Mouse (Mus musculus) left cerebral cortex, postnatal 25 days (tissue): ENCODE results near the gene Slc38a6. TPM values are rescaled to one million over a fixed set of nuclear protein-coding genes. Genes with fewer than 3 reads are reported as not detected.

ENCODE experiments used
- DNase-seq, 2 experiments: peaks; one replicate each; pipeline ENCODE4 v3.0.0; 2022; ENCODE audit warnings: low spot score in 2 of 2, mixed read lengths in 1 of 2
- intact Hi-C: fragments of 180-260 bp; cut with DNase I; formaldehyde crosslinking; loops from one replicate; pipeline ENCODE4 v1.15.1; 2025
- total RNA-seq, 2 experiments: library from RNA; stranded (reverse); gene quantifications; 2 replicates each; pipeline ENCODE4 v1.2.3; 2021

The Slc38a6 gene
- total RNA-seq, 2 experiments from 2014 or later = 12.1 to 17.8 TPM

- DNase-seq = no peak
- intact Hi-C loops = no loop called here
Measured at GRCm38 (mm10) chr12:73382290-73383178, 96.0 kb downstream of the Slc38a6 start.

- DNase-seq = no peak
- intact Hi-C loops = no loop called here
Measured at GRCm38 (mm10) chr12:73383179-73383510, 96.6 kb downstream of the Slc38a6 start.

DNA sequence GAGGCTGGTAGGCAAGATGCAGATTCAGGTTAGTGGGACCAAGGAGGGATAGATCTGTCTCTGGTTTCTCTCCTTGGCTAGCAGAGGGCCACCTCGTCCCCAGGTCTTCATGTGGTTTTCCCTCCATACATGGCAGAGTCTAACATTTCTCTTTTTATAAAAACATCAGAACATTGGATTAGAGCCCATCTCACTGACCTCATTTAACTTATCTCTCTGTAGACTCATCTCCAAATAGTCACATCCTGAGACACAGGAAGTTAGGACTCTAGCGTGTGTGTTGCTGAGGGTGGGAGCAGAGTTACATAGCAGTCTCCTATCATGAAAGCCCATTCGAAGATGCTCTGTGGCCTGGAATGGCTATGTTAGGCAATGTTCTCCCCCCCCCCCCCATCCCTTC lies 97.3 kb downstream of the Slc38a6 start:
- no peak for DNase-seq
- intact Hi-C loops = no loop called here

DNA sequence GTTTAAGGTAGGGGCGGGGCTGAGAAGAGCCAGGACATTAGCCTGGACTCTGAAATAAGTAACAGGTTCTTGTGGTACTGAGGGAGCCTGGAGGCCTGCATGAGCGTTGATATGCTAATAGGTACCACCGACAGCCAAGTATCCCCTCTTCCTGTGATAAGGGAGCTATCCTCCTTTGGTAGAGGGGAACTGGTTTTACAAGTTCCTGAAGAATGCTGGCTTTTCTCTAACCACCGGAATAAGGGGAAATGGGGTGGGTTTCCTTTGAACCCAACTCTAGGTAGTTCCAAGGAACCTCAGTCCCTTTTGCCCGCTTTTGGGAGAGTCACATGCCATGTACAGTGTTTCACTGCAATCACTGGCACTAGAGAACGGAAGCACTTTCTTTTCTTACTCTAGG lies 98.2 kb downstream of the Slc38a6 start:
- DNase-seq = no peak
- intact Hi-C loops = no loop called here

DNA sequence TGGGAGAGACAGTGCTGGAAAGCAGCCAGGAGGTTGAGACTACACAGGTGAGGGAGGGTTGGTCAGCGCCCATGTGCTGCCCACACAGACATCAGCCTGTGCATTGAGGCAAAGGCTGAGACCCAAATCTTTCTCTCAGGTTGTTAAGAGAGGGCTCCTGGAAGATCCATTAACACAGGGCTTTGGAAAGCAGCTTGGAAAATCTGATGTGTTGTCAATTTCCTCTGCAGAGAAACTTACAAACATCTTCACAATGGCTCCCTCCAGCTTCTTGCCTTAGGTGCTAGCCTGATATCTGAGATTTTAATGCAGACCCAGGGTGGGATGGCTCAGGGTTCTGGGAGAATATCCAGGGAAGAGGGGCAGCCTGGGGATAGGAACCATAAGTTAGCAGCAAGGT lies 105.9 kb downstream of the Slc38a6 start:
- no peak for DNase-seq
- intact Hi-C loops = no loop called here

DNA sequence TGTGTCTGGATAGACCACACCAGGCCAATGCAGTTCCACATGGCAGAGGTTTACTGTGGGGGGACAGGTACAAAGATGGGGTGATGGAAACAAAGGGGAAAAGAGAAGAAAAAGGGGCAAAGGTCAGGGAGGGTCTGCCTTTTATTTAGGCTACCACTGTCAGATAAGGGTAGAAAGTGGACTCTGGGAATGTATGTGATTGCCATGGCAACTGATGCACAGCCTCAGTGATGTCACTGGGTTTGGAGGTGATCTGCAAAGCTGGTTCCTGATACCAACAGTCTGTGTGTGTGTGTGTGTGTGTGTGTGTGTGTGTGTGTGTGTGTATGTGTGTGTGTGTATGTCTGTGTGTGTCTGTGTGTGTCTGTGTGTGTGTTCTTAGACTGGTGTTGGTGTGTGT lies 106.4 kb downstream of the Slc38a6 start:
- intact Hi-C loops = no loop called here
- no peak for DNase-seq

DNA sequence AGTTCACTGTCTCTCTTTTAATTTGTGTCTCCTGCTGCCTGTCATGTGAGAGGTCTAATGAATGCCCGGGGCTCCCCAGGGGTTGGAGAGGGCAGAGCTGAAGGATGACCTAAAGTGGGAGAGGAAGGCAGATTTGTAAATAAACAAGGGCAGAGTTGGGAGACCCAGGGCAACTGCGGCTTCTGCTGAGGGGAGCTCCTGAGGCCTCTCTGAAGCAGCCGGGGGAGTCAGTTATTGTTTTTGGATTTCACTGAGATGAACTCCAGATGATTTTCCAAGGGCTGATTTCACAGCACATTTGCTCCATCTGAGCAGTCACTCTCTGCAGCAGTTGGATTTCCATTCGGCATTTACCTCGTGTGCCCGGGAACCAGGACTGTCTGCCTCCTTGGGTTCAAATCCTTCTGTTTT lies 107.3 kb downstream of the Slc38a6 start:
- DNase-seq = no peak
- intact Hi-C loops = no loop called here

DNA sequence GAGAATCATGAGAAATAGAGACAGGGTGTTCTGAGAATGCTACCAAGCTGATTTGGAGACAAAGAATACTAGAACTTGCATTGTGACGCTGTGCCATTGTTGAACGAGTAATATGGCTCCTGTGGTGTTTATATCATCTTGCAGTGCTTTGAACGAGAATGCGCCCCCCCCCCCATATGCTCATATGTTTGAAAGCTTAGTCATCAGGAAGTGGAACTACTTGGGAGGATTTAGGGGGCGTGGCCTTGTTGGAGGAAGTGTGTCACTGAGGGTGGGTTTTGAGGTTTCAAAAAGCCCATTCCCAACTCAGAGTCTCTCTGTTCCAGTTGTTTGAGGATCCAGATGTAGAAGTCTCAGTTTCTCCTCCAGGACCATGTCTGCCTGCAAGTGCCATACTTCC lies 108.0 kb downstream of the Slc38a6 start:
- DNase-seq = no peak
- intact Hi-C loops = no loop called here

GRCm38 (mm10) chr12:73399426-73399825 lies 112.8 kb downstream of the Slc38a6 start:
- intact Hi-C loops = no loop called here
- no peak for DNase-seq

DNA sequence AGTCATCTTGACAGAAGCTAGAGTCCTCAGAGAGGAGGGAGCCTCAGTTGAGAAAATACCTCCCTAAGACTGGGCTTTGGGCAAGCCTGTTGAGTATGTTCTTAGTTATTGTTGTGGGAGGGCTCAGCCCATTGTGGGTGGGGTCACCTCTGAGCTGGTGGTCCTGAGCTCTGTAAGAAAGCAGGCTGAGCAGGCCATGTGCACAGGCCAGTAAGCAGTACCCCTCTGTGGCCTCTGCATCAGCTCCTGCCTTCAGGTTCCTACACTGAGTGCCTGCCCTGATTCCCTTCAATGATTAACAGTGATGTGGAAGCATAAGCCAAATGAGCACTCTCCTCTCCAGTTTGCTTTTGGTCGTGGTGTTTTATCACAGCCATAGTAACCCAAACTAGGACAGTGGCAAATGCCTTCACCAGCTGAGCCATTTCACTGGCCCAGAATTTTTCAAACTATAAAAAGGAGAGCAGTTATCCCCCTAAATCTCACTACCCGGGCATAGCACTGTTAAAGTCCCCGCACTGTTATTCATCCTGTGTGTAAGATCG lies 114.0 kb downstream of the Slc38a6 start:
- no peak for DNase-seq
- intact Hi-C loops = no loop called here

GRCm38 (mm10) chr12:73401520-73402130 lies 115.0 kb downstream of the Slc38a6 start:
- no peak for DNase-seq
- intact Hi-C loops = no loop called here

DNA sequence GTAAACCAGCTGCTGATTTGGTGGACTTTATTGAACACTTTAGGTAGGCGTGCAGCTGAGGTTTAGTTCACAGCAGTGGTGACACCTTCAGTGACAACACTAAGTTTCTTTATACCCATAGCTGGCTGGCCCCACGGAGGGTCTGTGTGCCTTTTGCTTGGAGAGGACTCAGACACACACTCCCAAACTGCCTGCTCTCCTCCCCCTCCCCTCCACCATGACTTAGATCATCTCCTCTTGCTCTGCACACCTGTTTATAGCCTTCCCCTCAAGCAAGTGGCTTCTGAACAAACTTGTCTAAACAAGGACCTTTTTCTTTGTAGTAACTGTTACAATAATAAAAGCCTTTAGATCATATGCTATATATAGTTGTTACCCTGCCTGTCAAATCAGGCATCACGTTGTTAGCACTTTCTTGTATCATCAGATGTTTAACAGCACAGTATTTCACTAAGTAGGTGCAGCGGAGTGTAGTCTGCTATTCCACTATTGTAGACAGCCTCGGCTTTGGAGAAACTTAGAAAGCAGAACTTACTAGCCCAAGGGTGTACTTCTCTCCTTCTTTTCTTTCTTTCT lies 115.6 kb downstream of the Slc38a6 start:
- no peak for DNase-seq
- intact Hi-C loops = no loop called here

DNA sequence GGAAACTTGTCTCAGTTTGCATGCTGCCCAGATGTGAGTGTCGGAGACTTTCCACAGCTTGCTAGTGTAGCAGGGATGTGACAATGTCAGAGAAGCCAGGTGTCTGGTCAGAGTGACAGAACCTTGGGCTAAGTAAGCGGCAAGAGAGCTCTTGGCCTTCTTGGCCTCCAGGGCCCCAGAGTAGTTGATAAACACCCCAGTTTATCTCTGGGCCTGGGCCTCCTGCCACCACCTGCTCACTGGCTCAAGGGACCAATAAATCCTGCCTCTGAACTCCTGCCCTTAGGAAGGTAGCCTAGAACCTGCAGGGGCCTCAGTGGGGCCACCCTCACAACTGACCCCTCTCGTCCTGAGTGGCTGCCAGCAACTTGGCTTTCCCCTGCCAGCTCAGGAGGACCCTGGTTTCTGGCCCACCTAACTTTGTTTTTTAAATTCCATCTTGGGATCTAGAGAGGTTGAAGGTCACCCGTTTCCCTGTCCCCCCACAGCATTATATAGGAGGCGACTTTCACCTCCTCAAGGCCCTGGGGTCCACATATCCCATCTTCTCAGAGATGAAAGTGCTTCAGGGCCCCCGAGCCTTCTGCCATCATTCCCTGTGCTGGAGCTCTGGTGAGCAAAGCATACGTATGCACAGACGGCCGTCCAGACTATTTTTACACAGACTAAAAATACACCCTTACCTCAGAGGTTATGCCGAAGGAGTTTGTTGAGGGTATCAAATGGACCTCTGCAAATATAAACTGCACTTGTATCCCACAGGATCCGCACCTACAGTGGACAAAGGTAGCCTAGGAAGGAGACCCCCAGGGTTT lies 116.5 kb downstream of the Slc38a6 start:
- DNase-seq = no peak
- intact Hi-C loops = no loop called here

Other genes with a start within 250 kb of the Slc38a6 start
- under 1 TPM; 0.14 to 0.43 TPM for gene Six1, start 232.9 kb upstream of the Slc38a6 start, total RNA-seq
- gene Six4, start 173.3 kb upstream of the Slc38a6 start, total RNA-seq = 1 to 10 TPM; 1.3 to 1.4 TPM
- gene Mnat1, start 163.1 kb upstream of the Slc38a6 start, total RNA-seq = 10 to 100 TPM; 18.0 to 20.7 TPM
- gene Trmt5, start 69 bp upstream of the Slc38a6 start, total RNA-seq = 10 to 100 TPM; 12.3 to 14.0 TPM